Mouse (Mus musculus) kidney, adult 2 months (tissue): Measurements from ENCODE around the gene Flad1. TPM values are rescaled to one million over a fixed set of nuclear protein-coding genes. Genes with fewer than 3 reads are reported as not detected.
A peak's percentile ranks its signal among the peaks of the same experiment; 100 is the strongest.
"Not testable (repeated sequence)": the region's sequence is repeated elsewhere in the genome, so short reads cannot be mapped to it uniquely, and the experiment has no call there.

ENCODE experiments used
- DNase-seq: peaks from one replicate; pipeline ENCODE4 v3.0.0; 2021
- H3K27ac ChIP-seq: fragments of 200-500 bp; 2 replicates; pipeline ENCODE4 v1.5.1; 2012; ENCODE audit warnings: low read depth, low read length, control low read depth, inconsistent platforms; ENCODE audit not compliant: insufficient read depth
- H3K27me3 ChIP-seq: fragments of 200-500 bp; replicated peaks from 2 replicates; pipeline ENCODE4 v1.6.1; 2012; ENCODE audit warnings: mild to moderate bottlenecking, moderate library complexity, low read length, inconsistent platforms; ENCODE audit not compliant: control insufficient read depth, insufficient read depth
- H3K36me3 ChIP-seq: fragments of 200-500 bp; 2 replicates; pipeline ENCODE4 v1.6.1; 2012; ENCODE audit warnings: mild to moderate bottlenecking, moderate library complexity, low read length, inconsistent platforms; ENCODE audit not compliant: control insufficient read depth, insufficient read depth
- H3K4me1 ChIP-seq: fragments of 200-500 bp; 2 replicates; pipeline ENCODE4 v1.6.1; 2011; ENCODE audit warnings: low read length; ENCODE audit not compliant: control insufficient read depth, insufficient read depth
- H3K4me3 ChIP-seq: fragments of 200-500 bp; 2 replicates; pipeline ENCODE4 v1.5.1; 2011; ENCODE audit warnings: mild to moderate bottlenecking, low read depth, low read length, control low read depth; ENCODE audit not compliant: insufficient read depth
- CTCF ChIP-seq: fragments of 200-500 bp; conservative IDR thresholded peaks from 2 replicates; pipeline ENCODE4 v1.5.1; 2011; ENCODE audit warnings: low read depth, mild to moderate bottlenecking, control low read depth, low read length, moderate library complexity, mixed read lengths; ENCODE audit not compliant: insufficient read depth, insufficient read length
- POLR2A ChIP-seq: fragments of 200-500 bp; IDR thresholded peaks from one replicate; pipeline ENCODE4 v1.6.1; 2011; ENCODE audit warnings: low read depth, low read length, control low read depth
- WGBS: fragments of 180-500 bp; shearing (Covaris S2); methylation state at CpG from one replicate; pipeline ENCODE4 v1.1.7; 2018; 5-methylcytosine and 5-hydroxymethylcytosine counted together
- polyA plus RNA-seq: library from polyadenylated mRNA; depleted of rRNA; stranded (reverse); fragments of >200 nt; gene quantifications from 2 replicates; pipeline ENCODE4 v1.2.3, GENCODE M21; 2012

Flad1 gene
- polyA plus RNA-seq, 1 experiment, result 54.6 TPM

- Histone ChIP-seq H3K4me1 (peaks cover 7% of the 10 kb centered on the region; the same call in 1 of the 2 replicates), H3K27ac (peak within 1 kb of the TSS; percentile 73), H3K36me3 (peaks cover 1% of the 10 kb centered on the region; the same call in 1 of the 2 replicates), H3K4me3 (peak within 1 kb of the TSS; percentile 70), H3K27me3 (no peaks in the 10 kb centered on the region)
- peak; percentile 90 for DNase-seq
- TF ChIP-seq POLR2A (no peak), CTCF (no peak)
- 6% methylated on average over 16 of the region's 16 CpGs for WGBS
Measured at GRCm38 (mm10) chr3:89436176-89437113, 24.8 kb upstream of the Flad1 start, which contains the start of gene Pbxip1. TSS of gene Pbxip1 (plus strand) at chr3:89436706.

GRCm38 (mm10) chr3:89435041-89435440 is 23.4 kb upstream of the Flad1 start:
- Histone ChIP-seq H3K4me3 (no peak overlapping the region), H3K36me3 (peaks cover 1% of the 10 kb centered on the region; the same call in 1 of the 2 replicates), H3K27me3 (no peaks in the 10 kb centered on the region), H3K4me1 (peaks cover 13% of the 10 kb centered on the region; the same call in 1 of the 2 replicates), H3K27ac (no peak overlapping the region)
- WGBS, result 78% methylated on average over 7 of the region's 7 CpGs
- TF ChIP-seq POLR2A, result no peak
- TF ChIP-seq CTCF, result no peak
- DNase-seq, result no peak

- H3K27me3 ChIP-seq, result no peaks in the 10 kb centered on the region
- H3K27ac ChIP-seq, result no peak overlapping the region
- H3K36me3 ChIP-seq, result peaks cover 1% of the 10 kb centered on the region; the same call in 1 of the 2 replicates
- peaks cover 13% of the 10 kb centered on the region; the same call in 1 of the 2 replicates for H3K4me1 ChIP-seq
- TF ChIP-seq POLR2A, result no peak
- no peak for TF ChIP-seq CTCF
- DNase-seq, result no peak
- 79% methylated on average over 11 of the region's 11 CpGs for WGBS
- no peak overlapping the region for H3K4me3 ChIP-seq
Measured at GRCm38 (mm10) chr3:89434532-89434931, 22.9 kb upstream of the Flad1 start.

GRCm38 (mm10) chr3:89432606-89433005 is 20.9 kb upstream of the Flad1 start:
- 92% methylated on average over 8 of the region's 8 CpGs for WGBS
- H3K36me3 ChIP-seq, result peaks cover 1% of the 10 kb centered on the region; the same call in 1 of the 2 replicates
- H3K4me3 ChIP-seq, result no peak overlapping the region
- H3K27me3 ChIP-seq, result no peaks in the 10 kb centered on the region
- TF ChIP-seq CTCF (no peak), POLR2A (no peak)
- no peak for DNase-seq
- H3K27ac ChIP-seq, result no peak overlapping the region
- H3K4me1 ChIP-seq, result peaks cover 13% of the 10 kb centered on the region; the same call in 1 of the 2 replicates

DNA sequence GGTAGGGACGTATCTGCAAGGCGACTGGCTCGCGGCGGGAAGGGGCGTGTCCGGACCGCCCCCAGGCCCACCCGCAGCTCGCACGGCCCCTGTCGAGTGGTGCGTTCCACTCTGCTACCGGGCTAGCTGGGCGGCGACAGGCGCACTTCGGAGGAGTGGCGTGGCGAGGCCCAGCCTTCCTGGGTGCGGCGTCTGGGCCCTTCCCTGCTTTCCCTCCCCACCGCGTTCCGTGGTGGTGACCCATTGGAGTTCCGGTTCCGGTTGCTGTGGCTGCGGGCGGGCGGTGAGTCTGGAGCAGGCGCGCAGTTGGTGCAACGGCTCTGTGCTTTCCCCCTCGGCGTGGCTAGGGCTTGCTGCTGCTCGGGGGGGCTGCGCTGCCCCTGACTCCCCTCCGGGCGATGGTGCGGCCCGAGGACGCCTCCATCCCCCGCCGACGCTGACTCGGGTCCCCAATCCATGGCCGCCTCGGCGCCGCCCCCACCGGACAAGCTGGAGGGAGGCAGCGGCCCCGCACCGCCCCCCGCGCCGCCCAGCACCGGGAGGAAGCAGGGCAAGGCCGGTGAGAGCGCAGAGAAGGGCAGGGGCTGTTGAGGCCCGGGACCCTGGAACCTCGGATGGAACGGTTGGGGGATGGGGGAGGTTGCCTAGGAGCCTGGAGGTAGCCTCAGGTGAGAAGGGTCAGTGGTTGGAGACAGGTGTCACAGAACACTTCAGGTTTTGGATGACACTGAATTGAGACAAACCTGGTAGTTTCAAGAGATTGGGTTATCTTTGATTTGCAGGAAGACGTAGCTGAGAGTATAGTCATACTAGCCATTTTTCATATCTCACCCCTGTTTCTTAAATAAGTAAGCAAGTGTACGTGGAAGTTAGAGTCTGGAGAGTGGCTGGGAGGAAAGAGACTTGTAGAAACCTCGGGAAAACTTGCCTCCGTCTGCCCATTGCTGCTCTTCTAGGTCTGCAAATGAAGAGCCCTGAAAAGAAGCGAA is 18.8 kb upstream of the Flad1 start, which contains the start of gene Pygo2:
Pygo2 (plus strand) TSS at position 44 of the 989 bp plus-strand sequence.
- H3K27me3 ChIP-seq, result no peaks in the 10 kb centered on the region
- H3K4me1 ChIP-seq, result peaks cover 6% of the 10 kb centered on the region; the same call in 1 of the 2 replicates
- peaks cover 1% of the 10 kb centered on the region; the same call in 1 of the 2 replicates for H3K36me3 ChIP-seq
- peak within 1 kb of the TSS; percentile 89 for H3K4me3 ChIP-seq
- H3K27ac ChIP-seq, result peak within 1 kb of the TSS; percentile 66
- WGBS, result 2% methylated on average over 61 of the region's 68 CpGs
- TF ChIP-seq POLR2A (peak; percentile 60), CTCF (no peak)
- peak; percentile 98 for DNase-seq

DNA sequence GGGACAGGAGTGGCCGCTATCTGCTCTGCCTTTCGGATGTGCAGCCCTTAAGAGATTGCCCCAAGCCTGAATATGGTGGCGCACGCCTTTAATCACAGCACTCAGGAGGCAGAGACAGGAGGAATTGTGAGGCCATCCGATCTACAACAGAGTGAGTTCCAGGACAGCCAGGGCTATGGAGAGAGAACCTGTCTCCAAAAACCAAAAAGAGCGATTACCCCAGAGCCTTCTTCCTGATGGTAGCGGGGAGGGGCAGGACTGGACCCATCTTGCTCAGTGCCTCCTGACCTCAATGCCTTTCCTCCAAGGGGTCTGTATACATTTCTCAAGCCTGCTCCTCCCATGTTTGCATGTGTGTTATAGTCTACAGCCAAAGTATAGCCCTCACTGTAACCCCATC is 17.4 kb upstream of the Flad1 start:
- H3K36me3 ChIP-seq, H3K27ac ChIP-seq, H3K4me1 ChIP-seq, H3K27me3 ChIP-seq, H3K4me3 ChIP-seq, DNase-seq: not testable (repeated sequence)
- 93% methylated on average over 7 of the region's 7 CpGs for WGBS
